Mouse (Mus musculus) layer of hippocampus, postnatal 25 days (tissue): ENCODE results near the gene Cdkn2aipnl. TPM values are rescaled to one million over a fixed set of nuclear protein-coding genes. Genes with fewer than 3 reads are reported as not detected.

Source experiments
- DNase-seq, 2 experiments: peaks; one replicate each; pipeline ENCODE4 v3.0.0; 2022; ENCODE audit warnings: mixed read lengths in 2 of 2, low spot score in 1 of 2; ENCODE audit errors: extremely low spot score in 1 of 2
- total RNA-seq, 2 experiments: library from RNA; stranded (reverse); gene quantifications; 2 replicates each; pipeline ENCODE4 v1.2.3; 2021

Gene Cdkn2aipnl
- total RNA-seq, 2 experiments from 2014 or later: 32.7 to 35.0 TPM

- DNase-seq: peak in 1 of 2 experiments; percentile 14
Observed at GRCm38 (mm10) chr11:51945548-51945947, 21.9 kb upstream of the Cdkn2aipnl start.

DNA sequence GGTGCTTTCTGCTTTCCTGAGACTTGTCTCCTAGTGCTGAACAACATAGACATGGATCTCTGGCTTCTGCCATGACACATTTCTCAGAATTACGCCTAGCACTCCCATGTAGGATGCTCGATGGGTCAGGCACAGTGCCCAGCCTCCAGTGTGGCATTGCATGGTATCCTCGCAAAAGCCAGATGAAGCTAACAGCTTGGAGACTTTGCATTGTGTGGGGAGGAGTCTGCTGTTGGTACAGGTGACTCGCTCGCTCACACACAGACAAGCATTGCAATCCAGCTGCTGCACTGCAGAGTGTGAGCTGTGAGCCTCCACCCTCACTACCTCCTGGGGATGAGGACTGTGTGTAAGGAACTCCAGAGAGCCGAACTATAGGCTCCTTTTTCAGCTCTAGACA is 21.3 kb upstream of the Cdkn2aipnl start:
- no peak for DNase-seq

- DNase-seq: no peak
Observed at GRCm38 (mm10) chr11:51949155-51949840, 18.2 kb upstream of the Cdkn2aipnl start.

DNA sequence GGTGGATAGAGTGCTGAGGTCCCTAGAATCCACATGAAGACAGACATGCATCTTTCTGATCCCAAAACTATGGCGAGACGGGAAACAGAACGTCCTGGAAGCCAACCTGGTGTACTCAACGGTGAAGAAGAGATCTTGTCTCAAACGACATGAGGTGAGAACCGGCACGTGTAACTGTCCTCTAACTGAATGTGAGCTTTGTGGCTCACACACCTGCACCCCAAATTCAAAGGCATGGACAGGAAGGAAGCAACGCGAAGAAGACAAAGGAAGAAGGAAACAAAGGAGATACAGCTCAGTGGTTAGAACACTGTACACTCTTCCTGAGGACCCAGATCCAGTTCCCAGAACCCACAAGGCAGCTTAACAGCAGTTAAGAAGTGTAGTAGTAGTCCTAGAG is 17.5 kb upstream of the Cdkn2aipnl start:
- DNase-seq: no peak

- no peak for DNase-seq
Observed at GRCm38 (mm10) chr11:51951861-51952420, 15.5 kb upstream of the Cdkn2aipnl start.

DNA sequence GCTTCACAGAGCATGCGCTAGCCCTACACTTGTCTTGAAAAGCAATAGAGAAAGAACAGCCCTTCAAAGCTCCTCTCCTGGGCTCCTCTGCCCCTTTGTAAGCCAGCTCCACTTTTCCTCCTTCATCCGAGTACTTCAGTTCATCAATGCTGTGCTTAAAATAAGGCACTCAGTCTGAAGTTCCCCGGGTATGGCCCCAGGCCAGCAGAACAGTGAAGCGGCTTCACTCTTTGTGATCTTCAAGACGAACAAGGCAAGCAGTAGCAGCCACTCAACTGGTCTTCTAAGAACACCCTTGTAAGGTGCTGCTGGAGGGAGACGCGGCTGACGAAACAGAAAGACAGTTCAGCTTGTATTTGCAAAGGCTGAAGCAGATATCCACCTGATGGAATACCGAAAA is 11.3 kb upstream of the Cdkn2aipnl start:
- DNase-seq: no peak

DNA sequence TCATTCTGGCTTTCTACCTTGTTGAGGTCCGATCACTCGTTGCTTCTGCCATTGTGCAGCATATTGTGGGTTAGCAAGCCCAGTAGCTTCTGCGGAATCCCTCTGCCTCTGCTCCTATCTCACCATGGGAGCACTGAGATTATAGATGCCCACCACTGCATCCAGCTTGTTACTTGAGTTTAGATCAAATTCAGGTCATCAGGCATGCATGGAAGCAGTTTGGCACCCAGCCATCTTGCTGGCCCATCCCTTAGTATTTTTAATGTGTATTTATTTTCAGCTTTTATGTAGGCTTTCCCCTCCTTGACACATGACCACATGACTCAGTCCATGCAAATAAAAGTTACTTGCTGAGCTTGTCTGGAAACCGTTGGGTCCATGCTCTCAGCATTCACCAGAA is 9.7 kb upstream of the Cdkn2aipnl start:
- no peak for DNase-seq

DNA sequence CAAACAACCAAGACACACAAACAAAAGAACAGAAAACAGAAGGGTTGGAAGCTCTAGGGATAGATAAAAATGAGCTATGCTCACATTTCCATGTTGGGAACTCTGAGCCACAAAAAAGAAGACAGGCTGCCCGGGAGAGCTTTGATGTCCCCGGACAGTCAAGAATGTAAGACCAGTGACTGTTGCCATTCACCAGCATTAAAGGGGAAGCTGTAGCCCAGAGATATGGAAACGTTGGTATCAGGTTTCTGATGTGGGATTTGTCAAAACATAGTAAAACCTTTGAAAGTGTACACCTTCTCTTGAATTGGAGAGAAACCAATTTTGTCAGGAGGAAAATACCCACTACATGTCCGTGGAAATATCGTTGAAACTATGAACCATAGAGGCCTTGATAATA is 8.0 kb upstream of the Cdkn2aipnl start:
- no peak for DNase-seq

GRCm38 (mm10) chr11:51960061-51960460 is 7.4 kb upstream of the Cdkn2aipnl start:
- DNase-seq: no peak

- DNase-seq: peak in 1 of 2 experiments; percentile 41
Observed at GRCm38 (mm10) chr11:51960967-51961471, 6.4 kb upstream of the Cdkn2aipnl start.

DNA sequence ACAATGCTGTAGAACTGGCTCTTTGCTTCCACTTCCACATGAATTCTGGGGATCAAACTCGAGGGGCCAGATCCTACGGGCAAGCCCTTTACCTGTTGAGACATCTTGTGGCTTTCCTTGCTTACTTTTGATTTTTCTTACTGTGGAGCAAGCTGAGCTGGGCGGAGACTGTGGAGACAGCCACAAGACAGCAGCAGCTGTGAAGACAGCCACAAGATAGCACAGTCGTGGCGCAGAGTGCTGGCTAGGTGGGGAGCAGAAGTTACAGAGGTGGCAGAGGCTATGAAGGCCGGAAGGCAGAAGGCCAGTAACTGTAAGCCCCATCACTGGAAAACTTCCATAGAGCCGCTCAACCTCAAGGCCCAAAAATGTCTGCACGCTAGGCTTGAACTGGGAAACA is 5.7 kb upstream of the Cdkn2aipnl start:
- DNase-seq: no peak

DNA sequence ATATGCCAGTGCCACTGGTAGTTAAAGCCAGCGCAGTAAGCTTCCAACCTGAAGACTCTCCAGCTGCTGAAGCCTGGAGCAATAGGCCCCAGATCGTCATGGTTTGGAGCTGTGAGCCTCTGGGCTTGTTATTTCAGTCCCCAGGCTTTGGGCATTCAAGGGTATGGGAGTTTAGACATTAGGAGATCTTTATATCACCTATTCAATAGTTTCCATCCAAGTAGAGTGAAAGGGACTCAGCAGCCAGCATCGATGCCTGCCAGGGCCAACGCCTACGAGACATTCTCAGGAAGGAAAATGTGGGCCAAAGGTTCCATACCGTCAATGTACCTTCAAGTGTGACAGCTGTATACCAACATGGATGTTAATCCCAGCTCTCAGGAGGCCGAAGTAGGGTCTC is 5.2 kb upstream of the Cdkn2aipnl start:
- no peak for DNase-seq

DNA sequence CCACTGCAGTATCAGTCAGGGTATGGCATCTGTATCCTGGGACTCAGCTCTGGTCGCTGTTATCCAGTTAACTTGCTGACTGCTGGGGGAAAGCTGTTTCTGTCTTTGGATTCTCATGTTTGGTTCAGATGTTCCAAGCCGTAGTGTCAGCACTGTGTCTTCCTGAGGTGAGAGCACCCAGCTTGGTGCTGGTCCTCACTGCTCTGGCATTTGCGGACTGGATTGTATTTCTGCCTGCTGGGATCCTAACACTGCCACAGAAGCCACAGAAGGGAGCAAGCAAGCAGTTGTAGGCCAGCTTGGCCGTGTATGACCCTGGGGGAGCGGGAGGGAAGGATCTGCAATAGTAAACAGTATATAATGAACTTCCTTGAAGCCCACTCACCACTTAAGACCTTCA is 810 bp upstream of the Cdkn2aipnl start:
- DNase-seq: no peak

DNA sequence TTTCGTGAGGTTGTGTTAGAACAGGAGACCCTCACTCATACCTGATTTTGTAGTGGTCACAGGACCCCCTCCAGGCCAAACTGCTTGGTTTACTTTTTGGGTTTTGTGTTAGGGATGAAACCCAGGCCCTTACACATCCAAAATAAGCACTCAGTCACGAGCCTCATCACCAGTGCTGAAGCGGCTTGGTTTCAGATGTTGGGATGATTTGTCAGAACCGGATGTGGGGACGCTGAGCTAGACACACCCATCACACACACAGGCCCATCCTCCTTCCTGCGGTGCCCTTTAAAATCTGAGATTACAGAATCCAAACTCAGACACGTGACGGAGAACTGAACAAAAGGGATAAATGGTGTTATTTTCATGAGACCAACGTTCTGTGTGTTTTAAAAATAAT is 1.4 kb downstream of the Cdkn2aipnl start:
- no peak for DNase-seq

DNA sequence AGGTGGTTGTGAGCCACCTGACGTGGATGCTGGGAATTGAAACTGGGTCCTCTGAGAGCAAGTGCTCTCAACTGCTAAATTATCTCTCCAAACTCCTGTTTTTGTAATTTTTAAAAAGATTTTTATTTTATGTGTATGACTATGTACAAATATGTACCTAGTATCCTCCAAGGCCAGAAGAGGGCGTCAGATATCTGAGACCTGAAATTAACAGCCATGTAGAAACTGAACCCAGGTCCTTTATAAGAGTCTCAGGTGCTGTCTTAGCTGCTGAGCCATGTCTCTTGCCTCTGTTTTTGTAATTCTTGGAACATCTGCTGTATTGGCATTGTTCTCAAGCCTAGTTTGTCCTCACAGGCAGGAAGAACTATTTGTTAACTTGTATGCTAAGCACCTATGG is 2.0 kb downstream of the Cdkn2aipnl start:
- no peak for DNase-seq

- no peak for DNase-seq
Observed at GRCm38 (mm10) chr11:51971644-51972043, 4.2 kb downstream of the Cdkn2aipnl start.

- DNase-seq: peak in 1 of 2 experiments; percentile 16
Observed at GRCm38 (mm10) chr11:51999611-52000289, 32.3 kb downstream of the Cdkn2aipnl start.

- DNase-seq: peak; percentile 92 to 93
Observed at GRCm38 (mm10) chr11:52000290-52000962, 33.0 kb downstream of the Cdkn2aipnl start, which contains the start of gene Ube2b. TSS of gene Ube2b (minus strand) at chr11:52000762.

GRCm38 (mm10) chr11:52001341-52001740 is 33.9 kb downstream of the Cdkn2aipnl start:
- no peak for DNase-seq

DNA sequence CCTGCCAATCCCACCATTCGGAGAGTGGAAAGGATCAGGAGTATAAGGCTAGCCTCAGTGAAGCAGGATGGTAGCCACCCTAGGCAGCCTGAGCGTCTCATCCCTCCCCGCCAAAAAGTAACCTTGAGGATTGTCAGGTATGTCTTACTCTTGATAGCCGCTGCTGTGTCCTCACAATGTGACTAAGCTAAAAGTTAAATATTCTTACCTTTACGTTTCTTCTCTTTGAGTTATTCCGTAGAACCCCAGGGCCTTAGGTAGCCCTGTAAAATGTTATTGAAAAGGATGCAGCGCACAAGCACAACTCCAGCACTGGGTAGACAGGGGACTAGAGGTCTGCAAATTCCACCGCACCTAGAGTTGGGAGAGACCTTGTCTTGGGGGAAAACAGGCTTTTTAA is 34.4 kb downstream of the Cdkn2aipnl start:
- DNase-seq: no peak
